Comparison of ENCODE assay signal across 19 mouse cellular contexts in the genomic region with DNA sequence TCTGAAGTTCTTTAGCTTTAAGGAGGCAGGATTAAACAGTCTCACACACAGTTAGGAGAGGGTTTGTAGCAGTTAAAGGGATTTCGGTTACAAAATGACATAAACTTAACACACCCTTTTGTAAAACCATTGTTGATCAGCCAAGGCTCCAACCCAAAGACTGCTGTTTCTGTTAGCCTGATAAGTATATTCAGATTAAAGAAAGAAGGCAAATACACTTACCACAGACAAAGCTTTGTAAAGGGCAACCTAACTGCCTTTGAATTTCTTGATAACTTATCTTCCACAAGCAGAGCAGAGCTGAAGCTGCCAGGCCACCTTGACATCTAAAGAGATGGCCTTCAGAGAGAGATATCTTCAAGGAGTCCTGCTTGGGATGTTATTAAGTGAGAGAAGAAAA.
DNase-seq lines count a peak whose midpoint lies in the region; ATAC-seq and TF ChIP-seq lines count a peak whose summit lies in the region.
"Had no signal": no experiment of that assay in that cellular context is flagged by ENCODE, and none has a peak within 500 bp of the region (broad histone marks: within the 10 kb centered on the region; RNA-seq: fewer than 3 reads in every experiment).

No protein-coding gene starts in this region.

- H3K4me1 ChIP-seq in embryonic facial prominence, embryonic 13.5 days = peaks cover 11% of the 10 kb centered on the region
- H3K4me1 ChIP-seq in embryonic facial prominence, embryonic 10.5 days = no peaks in the 10 kb centered on the region
- peaks cover 42 to 65% of the 10 kb centered on the region in 2 experiments for H3K4me1 ChIP-seq in MEL (ENCODE audit: control insufficient read depth in 1 of 2, insufficient read depth in 2 of 2, low read length in 2 of 2)
- peaks cover 2% of the 10 kb centered on the region; the same call in 1 of the 2 replicates for H3K4me1 ChIP-seq in forebrain, embryonic 16.5 days (replicated peaks; ENCODE audit: control insufficient read depth, insufficient read depth, low read length)
- H3K4me1 ChIP-seq: hindbrain, embryonic 12.5 days had no signal

- no peak overlapping the region for H3K4me2 ChIP-seq in embryonic facial prominence, embryonic 13.5 days
- H3K4me2 ChIP-seq in forebrain, embryonic 16.5 days (ENCODE audit: low read length) = no peak overlapping the region
- H3K4me2 ChIP-seq: forebrain, embryonic 15.5 days; hindbrain, embryonic 12.5 days; lung, embryonic 14.5 days had no signal

- peak; percentile 12 for TF ChIP-seq RAD21 in MEL (IDR thresholded peaks at IDR 0.05; ENCODE audit: low read depth, low read length)

- peak overlapping the region; percentile 64 for H3K27ac ChIP-seq in embryonic facial prominence, embryonic 13.5 days
- no peak overlapping the region for H3K27ac ChIP-seq in embryonic facial prominence, embryonic 10.5 days (replicated peaks)
- H3K27ac ChIP-seq in MEL (ENCODE audit: control insufficient read depth, low read depth, low read length) = peak overlapping the region; percentile 100
- no peak overlapping the region for H3K27ac ChIP-seq in forebrain, embryonic 16.5 days (ENCODE audit: low read length)
- H3K27ac ChIP-seq: forebrain, embryonic 15.5 days; hindbrain, embryonic 12.5 days; kidney, postnatal 0 days; left cerebral cortex, adult 2 months had no signal

- TF ChIP-seq EP300 in MEL (IDR thresholded peaks at IDR 0.05; ENCODE audit: low read depth in 1 of 2, low read length in 2 of 2) = peak; percentile 100

- no peaks in the 10 kb centered on the region for H3K36me3 ChIP-seq in embryonic facial prominence, embryonic 13.5 days
- H3K36me3 ChIP-seq in embryonic facial prominence, embryonic 10.5 days (replicated peaks) = no peaks in the 10 kb centered on the region
- peaks cover 0 to 62% of the 10 kb centered on the region in 2 experiments; a peak in 2 of 4 replicates for H3K36me3 ChIP-seq in MEL (ENCODE audit: control insufficient read depth in 1 of 2, insufficient read depth in 2 of 2, low read length in 2 of 2)
- no peaks in the 10 kb centered on the region for H3K36me3 ChIP-seq in forebrain, embryonic 16.5 days (ENCODE audit: control insufficient read depth, insufficient read depth)
- H3K36me3 ChIP-seq: forebrain, embryonic 15.5 days; G1E; hindbrain, embryonic 12.5 days had no signal

- no peaks in the 10 kb centered on the region for H3K79me2 ChIP-seq in MEL (ENCODE audit: control insufficient read depth, insufficient read depth, low read length, poor library complexity)

- DNase-seq in embryonic facial prominence, embryonic 10.5 days (ENCODE audit: low spot score) = no peak
- peak; percentile 93 for DNase-seq in MEL (ENCODE audit: low read depth, low spot score)
- peak; percentile 29 for DNase-seq in liver
- DNase-seq in kidney, postnatal 36 days = no peak
- DNase-seq in kidney, adult 9 months = no peak
- DNase-seq: adrenal gland, adult 2 months; cerebellum, adult 11-12 months had no signal

- no peak for TF ChIP-seq POLR2A in MEL (IDR thresholded peaks at IDR 0.05; ENCODE audit: control insufficient read depth in 1 of 2, insufficient read depth in 1 of 2, low read depth in 1 of 2, low read length in 2 of 2, poor library complexity in 1 of 2)

- no peak for ATAC-seq in embryonic facial prominence, embryonic 13.5 days (ENCODE audit: insufficient number of reproducible peaks, insufficient read depth, low FRiP score, low TSS enrichment, low read depth)
- peak; percentile 78 for ATAC-seq in megakaryocyte progenitor cell, adult 5-6 weeks (replicated peaks; ENCODE audit: poor library complexity)
- ATAC-seq in forebrain, embryonic 16.5 days = no peak
- ATAC-seq: CD4-positive, CD25-positive, alpha-beta regulatory T cell, adult 4 months; inflammation-experienced regulatory T-cells, adult 6 months had no signal

- H3K27me3 ChIP-seq in embryonic facial prominence, embryonic 13.5 days = no peaks in the 10 kb centered on the region
- no peaks in the 10 kb centered on the region for H3K27me3 ChIP-seq in embryonic facial prominence, embryonic 10.5 days (replicated peaks; ENCODE audit: low read depth, poor library complexity, severe bottlenecking)
- no peaks in the 10 kb centered on the region for H3K27me3 ChIP-seq in MEL (ENCODE audit: control insufficient read depth in 1 of 2, insufficient read depth in 2 of 2, low read length in 2 of 2)
- H3K27me3 ChIP-seq in forebrain, embryonic 16.5 days (replicated peaks; ENCODE audit: control insufficient read depth, insufficient read depth, low read length) = no peaks in the 10 kb centered on the region
- H3K27me3 ChIP-seq: forebrain, embryonic 15.5 days; hindbrain, embryonic 12.5 days had no signal

- no peak for TF ChIP-seq CTCF in MEL (IDR thresholded peaks at IDR 0.05 in 2 of 3, conservative IDR thresholded peaks at IDR 0.05 in 1 of 3; ENCODE audit: control insufficient read depth in 1 of 3, insufficient read depth in 1 of 3, low read depth in 2 of 3, low read length in 3 of 3, poor library complexity in 1 of 3, severe bottlenecking in 1 of 3)

- WGBS in embryonic facial prominence, embryonic 13.5 days = 56% methylated on average over 1 of the region's 1 CpGs
- WGBS in embryonic facial prominence, embryonic 10.5 days = 80% methylated on average over 1 of the region's 1 CpGs
- WGBS in forebrain, embryonic 16.5 days = 71% methylated on average over 1 of the region's 1 CpGs

- H3K4me3 ChIP-seq in embryonic facial prominence, embryonic 13.5 days = no peak overlapping the region
- no peak overlapping the region for H3K4me3 ChIP-seq in embryonic facial prominence, embryonic 10.5 days
- H3K4me3 ChIP-seq in MEL (ENCODE audit: control insufficient read depth in 1 of 2, insufficient read depth in 1 of 2, low read depth in 2 of 2, low read length in 2 of 2) = no peak overlapping the region; a peak in 1 of 4 replicates
- no peak overlapping the region for H3K4me3 ChIP-seq in forebrain, embryonic 16.5 days (replicated peaks; ENCODE audit: low read length)
- H3K4me3 ChIP-seq: erythroblast, embryonic 14.5 days; forebrain, embryonic 15.5 days; hindbrain, embryonic 12.5 days; left cerebral cortex, adult 2 months had no signal

- no peak overlapping the region for H3K9ac ChIP-seq in embryonic facial prominence, embryonic 13.5 days
- H3K9ac ChIP-seq in MEL (ENCODE audit: control insufficient read depth, low read depth, low read length, poor library complexity, severe bottlenecking) = peak overlapping the region; percentile 65; the same call in 1 of the 2 replicates
- H3K9ac ChIP-seq in forebrain, embryonic 16.5 days (replicated peaks; ENCODE audit: low read depth, low read length) = no peak overlapping the region
- H3K9ac ChIP-seq: forebrain, embryonic 15.5 days; hindbrain, embryonic 12.5 days; lung, embryonic 14.5 days had no signal

- H3K9me3 ChIP-seq in embryonic facial prominence, embryonic 13.5 days = no peaks in the 10 kb centered on the region
- H3K9me3 ChIP-seq in embryonic facial prominence, embryonic 10.5 days = no peaks in the 10 kb centered on the region
- no peaks in the 10 kb centered on the region for H3K9me3 ChIP-seq in MEL (replicated peaks; ENCODE audit: insufficient read depth, low read length)
- H3K9me3 ChIP-seq in forebrain, embryonic 16.5 days (ENCODE audit: control insufficient read depth, low read length) = no peaks in the 10 kb centered on the region
- H3K9me3 ChIP-seq: forebrain, embryonic 15.5 days; hindbrain, embryonic 12.5 days had no signal

TF ChIP-seq in MEL, 35 proteins besides CTCF, POLR2A, EP300 and RAD21 (continues in another document):
- TF ChIP-seq TAL1 (IDR thresholded peaks at IDR 0.05; ENCODE audit: low read length) (peak; percentile 90), E2F4 (IDR thresholded peaks at IDR 0.05; ENCODE audit: borderline replicate concordance, low read depth, low read length) (no peak), JUND (IDR thresholded peaks at IDR 0.05; ENCODE audit: low read depth, low read length) (peak; percentile 91), KAT2A (conservative IDR thresholded peaks at IDR 0.05; ENCODE audit: low read depth, low read length) (peak; percentile 49; the same call in 1 of the 2 replicates), UBTF (IDR thresholded peaks at IDR 0.05; ENCODE audit: borderline replicate concordance, insufficient read depth, low read depth, low read length) (no peak), MEF2A (IDR thresholded peaks at IDR 0.05; ENCODE audit: extremely low read depth, insufficient replicate concordance, low read depth, low read length, poor library complexity, severe bottlenecking) (0 out of 2 replicates have a peak, but pooled peaks have one; percentile 24), MYB (IDR thresholded peaks at IDR 0.05; ENCODE audit: low read depth, low read length) (peak; percentile 99), BHLHE40 (IDR thresholded peaks at IDR 0.05; ENCODE audit: borderline replicate concordance, low read depth, low read length) (peak; percentile 59; the same call in 1 of the 2 replicates), POLR2AphosphoS2 (IDR thresholded peaks at IDR 0.05; ENCODE audit: low read length) (peak; percentile 58), TCF12 (IDR thresholded peaks at IDR 0.05; ENCODE audit: low read depth, low read length) (peak; percentile 99), ZC3H11A (IDR thresholded peaks at IDR 0.05; ENCODE audit: low read depth, low read length) (0 out of 2 replicates have a peak, but pooled peaks have one; percentile 27), MXI1 (IDR thresholded peaks at IDR 0.05; ENCODE audit: low read depth, low read length) (peak; percentile 76), MAFK (IDR thresholded peaks at IDR 0.05; ENCODE audit: borderline replicate concordance, low read depth, low read length) (peak; percentile 67; the same call in 1 of the 2 replicates), USF2 (IDR thresholded peaks at IDR 0.05; ENCODE audit: borderline replicate concordance in 1 of 2, insufficient read depth in 1 of 2, low read depth in 1 of 2, low read length in 2 of 2) (no peak), ZNF384 (IDR thresholded peaks at IDR 0.05; ENCODE audit: low read depth, low read length) (peak; percentile 35; the same call in 1 of the 2 replicates), USF1 (IDR thresholded peaks at IDR 0.05; ENCODE audit: low read depth, low read length) (no peak), GABPA (IDR thresholded peaks at IDR 0.05; ENCODE audit: low read depth, low read length) (peak; percentile 47; the same call in 1 of the 2 replicates), POLR2AphosphoS5 (IDR thresholded peaks at IDR 0.05; ENCODE audit: borderline replicate concordance, low read depth, low read length) (no peak), HCFC1 (IDR thresholded peaks at IDR 0.05; ENCODE audit: low read depth, low read length) (peak; percentile 57; the same call in 1 of the 2 replicates), SIN3A (IDR thresholded peaks at IDR 0.05; ENCODE audit: low read length) (peak; percentile 98), ZMIZ1 (IDR thresholded peaks at IDR 0.05; ENCODE audit: low read depth, low read length) (peak; percentile 66), TBP (IDR thresholded peaks at IDR 0.05; ENCODE audit: low read depth, low read length) (peak; percentile 66), ZKSCAN1 (IDR thresholded peaks at IDR 0.05; ENCODE audit: low read depth, low read length) (no peak), RCOR1 (IDR thresholded peaks at IDR 0.05; ENCODE audit: low read depth, low read length) (peak; percentile 94)

Comparison
In these comparisons a context has a peak if more than half of its experiments do, and no peak if none do; other contexts are left out.
1. H3K27ac ChIP-seq: peak in embryonic facial prominence, embryonic 13.5 days (single experiment) and MEL (single experiment); none in embryonic facial prominence, embryonic 10.5 days (single experiment) and forebrain, embryonic 16.5 days (single experiment).
2. DNase-seq: peak in MEL (single experiment) and liver (single experiment); none in embryonic facial prominence, embryonic 10.5 days (single experiment), kidney, postnatal 36 days (0 of 2) and kidney, adult 9 months (single experiment).